Mouse (Mus musculus) E14TG2a.4 (cell line): ENCODE measurements at regions not wholly inside any gene's neighbourhood (a gene's known extent, or its start where the extent isn't known, plus 50 kb on each side); places are given as distances from the start of the nearest gene placed in this dataset.

ENCODE experiments used
- CTCF ChIP-seq: conservative IDR thresholded peaks from 2 replicates; pipeline ENCODE4 v1.5.1; 2014; ENCODE audit warnings: low read length
- NANOG ChIP-seq: IDR thresholded peaks from 2 replicates; pipeline ENCODE4 v1.6.1; 2014; ENCODE audit warnings: borderline replicate concordance, low read length, mixed read lengths
- POU5F1 ChIP-seq: IDR thresholded peaks from 2 replicates; pipeline ENCODE4 v1.6.1; 2014; ENCODE audit warnings: low read length, borderline replicate concordance

GRCm38 (mm10) chr4:89478646-89479237 lies 167.9 kb upstream of the Cdkn2b start:
- TF ChIP-seq CTCF (no peak), NANOG (no peak), POU5F1 (no peak)
